Mouse (Mus musculus): ENCODE measurements around the gene Sema5b.

The Sema5b gene

DNA sequence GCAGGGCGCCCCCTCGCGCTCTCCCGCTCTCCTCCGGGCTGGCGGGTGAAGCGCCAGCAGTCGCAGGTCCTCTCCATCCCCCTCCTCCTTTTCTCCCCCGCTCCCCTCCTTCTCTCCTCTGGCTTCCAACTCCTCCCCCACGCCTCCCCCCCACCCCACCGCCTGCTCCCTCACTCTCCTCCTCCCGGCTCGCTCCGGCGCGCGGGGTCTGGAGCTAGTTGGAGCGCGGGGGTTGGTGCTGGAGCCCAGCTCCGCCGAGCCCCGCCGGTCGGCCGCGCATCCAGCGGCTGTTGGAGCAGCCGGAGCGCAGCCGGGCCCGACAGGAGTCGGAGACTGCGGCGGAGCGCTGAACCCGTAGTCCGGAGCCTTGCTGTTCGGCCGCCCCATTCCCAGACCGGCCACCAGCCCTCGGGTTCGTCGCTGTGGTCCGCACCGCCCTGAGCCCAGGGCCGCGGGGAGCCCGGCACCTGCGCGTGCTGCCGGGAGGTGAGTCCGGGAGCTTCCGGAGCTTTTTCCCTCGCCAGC is at the start of gene Sema5b:
Sema5b (plus strand) TSS at position 29 of the 525 bp plus-strand sequence.
- in situ Hi-C loops (cut with MboI, MseI): no loop called here

DNA sequence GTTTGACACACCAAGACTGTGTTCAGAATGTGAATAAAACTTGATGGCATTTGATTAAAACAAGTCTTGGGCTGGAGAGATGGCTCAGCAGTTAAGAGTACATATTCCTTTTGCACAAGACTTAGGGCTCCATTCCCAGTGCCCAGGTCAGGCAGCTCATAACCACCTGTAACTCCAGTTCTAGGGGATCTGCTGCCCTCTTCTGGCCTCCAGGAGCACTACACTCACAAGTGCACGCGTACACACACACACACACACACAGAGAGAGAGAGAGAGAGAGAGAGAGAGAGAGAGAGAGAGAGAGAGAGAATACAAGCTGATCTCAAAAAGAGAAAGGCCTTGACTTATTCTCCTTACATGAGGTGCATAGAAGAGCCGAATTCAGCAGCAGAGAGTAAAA is 40.6 kb upstream of the Sema5b start:
- in situ Hi-C loops (cut with MboI, MseI): no loop called here

DNA sequence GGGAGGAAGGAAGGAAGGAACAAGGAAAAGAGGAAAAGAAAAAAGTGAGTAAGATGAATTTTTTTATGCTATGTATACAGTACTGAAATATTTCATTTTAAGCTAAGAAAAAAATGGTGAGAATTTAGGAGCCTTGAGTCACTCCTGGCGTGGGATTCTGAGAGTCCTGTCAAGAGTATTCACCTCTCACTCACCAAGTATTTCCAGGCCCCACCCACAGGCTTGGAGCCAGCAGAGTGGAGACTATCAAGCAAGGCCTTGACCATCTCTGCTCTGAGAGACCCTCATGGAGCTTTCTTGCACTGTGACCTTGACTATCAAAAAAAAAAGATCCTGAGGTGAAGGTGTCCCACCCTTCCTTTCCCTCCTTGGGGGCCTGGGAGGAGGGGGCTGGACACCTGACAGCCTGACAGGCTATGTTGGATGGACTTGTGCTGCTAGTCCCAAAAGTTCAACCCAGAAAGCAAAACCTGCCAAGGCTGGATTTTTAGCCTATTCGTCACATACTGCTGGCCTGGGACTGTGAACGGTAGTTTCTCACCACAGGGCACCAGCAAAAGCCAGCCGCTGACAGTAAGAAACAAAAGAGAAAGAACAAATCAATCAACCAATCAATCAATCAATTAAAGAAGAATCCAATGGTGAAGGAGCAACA is 39.7 kb upstream of the Sema5b start:
- in situ Hi-C loops (cut with MboI, MseI): no loop called here

DNA sequence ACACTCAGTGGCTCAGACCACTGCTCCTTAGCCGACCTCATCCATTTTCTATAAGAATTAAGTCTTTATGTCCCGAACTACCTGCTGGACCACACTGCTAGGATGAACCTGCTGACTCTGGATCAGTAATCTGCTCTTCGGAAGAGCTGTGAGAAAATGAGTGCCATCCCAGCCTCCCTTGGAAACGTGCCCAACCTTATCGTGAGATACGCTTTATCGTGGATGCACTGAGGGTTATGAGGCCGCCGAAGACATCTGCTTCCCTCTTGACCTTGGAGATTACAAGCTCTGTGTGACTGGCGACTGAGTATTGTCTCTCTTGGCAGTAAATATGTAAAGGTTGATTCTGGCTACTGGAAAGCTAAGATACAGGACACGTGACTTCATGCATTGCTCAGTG is 38.5 kb upstream of the Sema5b start:
- in situ Hi-C loops (cut with MboI, MseI): no loop called here

DNA sequence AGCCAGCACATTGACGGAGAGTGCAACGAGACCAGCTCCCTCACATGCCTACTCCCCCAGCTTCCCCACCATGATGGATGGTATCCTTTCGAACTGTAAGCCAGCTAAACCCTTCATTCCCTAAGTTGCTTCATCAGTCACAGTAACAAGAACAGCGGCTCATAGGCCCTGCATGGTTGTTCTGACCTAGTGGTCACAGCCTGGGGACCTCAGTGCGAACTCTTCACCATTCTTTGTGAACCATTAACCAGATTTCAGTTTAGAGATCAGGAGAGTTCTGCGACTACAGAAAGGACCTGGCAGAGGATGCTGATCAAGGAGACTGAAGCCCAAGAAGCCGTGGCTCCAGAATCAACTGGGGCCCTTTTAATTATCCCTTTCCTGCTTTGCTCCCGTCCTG is 36.7 kb upstream of the Sema5b start:
- in situ Hi-C loops (cut with MboI, MseI): no loop called here

DNA sequence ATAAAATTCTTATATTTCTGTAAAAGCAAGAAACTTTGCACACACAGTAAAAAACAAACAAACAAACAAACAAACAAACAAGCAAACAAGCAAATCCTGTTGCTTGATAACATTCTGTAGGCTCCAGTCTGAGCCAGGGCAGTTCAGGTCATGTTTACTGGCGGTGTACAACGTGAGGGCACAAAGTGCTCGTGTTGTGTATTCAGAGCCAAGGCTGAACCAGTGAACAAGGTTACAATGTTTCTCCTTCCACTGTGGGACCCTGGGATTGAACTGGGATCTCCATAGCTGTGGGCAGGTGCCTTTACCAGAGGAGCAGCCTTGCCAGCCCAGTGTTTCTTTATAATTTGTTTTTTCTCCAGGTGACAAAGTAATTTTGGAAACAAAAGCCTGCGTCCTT is 35.2 kb upstream of the Sema5b start:
- in situ Hi-C loops (cut with MboI, MseI): no loop called here

DNA sequence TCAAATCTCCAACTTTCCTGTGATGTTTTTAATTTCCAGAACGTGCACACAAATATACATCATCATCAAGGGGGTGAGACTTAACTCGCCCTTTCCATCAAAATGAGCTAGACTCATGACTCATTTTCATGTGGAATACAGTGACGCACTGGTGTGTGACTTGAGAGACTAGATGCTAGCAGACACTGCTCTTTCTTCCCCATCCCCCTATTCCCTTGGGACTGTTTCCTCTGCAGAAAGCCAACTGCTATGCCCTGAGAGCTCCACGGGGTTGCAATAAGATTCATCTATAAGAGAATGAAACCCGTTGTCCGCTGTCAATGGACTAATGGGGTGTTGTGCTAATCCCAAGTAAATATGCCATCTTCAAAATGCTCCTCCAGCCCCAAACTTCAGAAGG is 32.4 kb upstream of the Sema5b start:
- in situ Hi-C loops (cut with MboI, MseI): no loop called here

DNA sequence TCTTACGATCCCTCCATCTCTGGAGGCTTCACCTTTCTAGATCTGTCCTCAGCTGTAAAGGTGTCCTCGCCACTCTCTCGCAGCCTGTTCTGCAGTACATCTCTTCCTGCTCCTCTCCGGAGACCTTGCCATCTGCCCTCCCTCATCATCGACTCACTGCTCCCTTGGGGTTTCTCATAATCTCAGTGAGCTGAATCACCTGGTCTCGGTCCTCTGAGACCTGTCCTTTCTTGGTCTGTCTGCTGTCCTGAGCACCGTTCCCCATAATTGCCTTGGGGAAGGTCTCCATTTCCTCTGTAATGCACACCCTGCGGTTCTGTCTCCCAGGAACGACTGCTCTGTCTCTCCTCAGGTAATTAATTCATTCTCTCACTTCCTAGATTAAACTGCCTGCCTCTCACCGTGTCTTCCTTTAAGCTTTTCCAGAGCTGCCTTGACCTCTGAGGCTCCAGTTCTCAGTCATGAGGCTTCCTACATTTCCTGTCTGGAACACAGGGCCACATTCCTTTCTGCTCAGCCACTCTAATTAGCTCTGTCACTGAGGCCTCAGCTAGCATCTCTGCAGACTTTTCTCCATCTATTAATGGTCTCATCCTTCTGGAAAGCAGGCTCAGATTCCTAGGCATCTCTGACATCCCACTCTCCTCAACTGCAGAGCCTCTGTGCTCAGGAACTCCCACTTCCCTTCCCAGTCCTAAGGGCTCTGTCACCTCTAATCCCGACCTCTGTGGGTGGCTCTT is 31.4 kb upstream of the Sema5b start:
- in situ Hi-C loops (cut with MboI, MseI): no loop called here

DNA sequence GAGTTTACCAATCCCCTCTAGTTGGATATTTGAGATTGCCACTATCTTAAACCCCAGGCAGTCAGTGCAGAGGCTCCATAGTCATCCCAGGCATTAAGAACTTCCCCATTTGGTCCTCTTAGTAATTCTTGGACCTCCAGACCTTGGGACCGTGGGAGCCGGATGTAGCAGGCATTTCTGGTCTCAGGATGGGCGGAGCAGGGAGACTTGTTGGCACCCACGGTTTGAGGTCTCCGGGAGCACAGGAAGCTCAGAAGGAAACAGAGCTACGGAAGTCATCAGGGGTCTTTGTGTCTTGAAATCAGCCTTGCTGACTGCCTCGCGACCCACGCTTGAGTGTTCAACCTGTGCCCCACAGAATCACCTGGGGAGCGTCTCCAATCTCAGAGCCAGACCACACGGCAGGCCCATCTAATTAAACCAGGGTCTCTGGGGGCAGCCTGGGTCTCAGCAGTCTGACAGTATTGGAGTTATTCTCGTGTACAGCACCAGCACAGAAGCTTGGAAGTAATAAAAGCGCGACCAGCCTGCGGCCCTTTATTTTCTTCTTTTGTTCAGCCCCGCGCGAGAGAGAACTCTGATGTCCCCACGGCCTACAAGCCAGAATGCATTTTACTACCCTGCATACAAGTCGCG is 24.9 kb upstream of the Sema5b start:
- in situ Hi-C loops (cut with MboI, MseI): no loop called here

DNA sequence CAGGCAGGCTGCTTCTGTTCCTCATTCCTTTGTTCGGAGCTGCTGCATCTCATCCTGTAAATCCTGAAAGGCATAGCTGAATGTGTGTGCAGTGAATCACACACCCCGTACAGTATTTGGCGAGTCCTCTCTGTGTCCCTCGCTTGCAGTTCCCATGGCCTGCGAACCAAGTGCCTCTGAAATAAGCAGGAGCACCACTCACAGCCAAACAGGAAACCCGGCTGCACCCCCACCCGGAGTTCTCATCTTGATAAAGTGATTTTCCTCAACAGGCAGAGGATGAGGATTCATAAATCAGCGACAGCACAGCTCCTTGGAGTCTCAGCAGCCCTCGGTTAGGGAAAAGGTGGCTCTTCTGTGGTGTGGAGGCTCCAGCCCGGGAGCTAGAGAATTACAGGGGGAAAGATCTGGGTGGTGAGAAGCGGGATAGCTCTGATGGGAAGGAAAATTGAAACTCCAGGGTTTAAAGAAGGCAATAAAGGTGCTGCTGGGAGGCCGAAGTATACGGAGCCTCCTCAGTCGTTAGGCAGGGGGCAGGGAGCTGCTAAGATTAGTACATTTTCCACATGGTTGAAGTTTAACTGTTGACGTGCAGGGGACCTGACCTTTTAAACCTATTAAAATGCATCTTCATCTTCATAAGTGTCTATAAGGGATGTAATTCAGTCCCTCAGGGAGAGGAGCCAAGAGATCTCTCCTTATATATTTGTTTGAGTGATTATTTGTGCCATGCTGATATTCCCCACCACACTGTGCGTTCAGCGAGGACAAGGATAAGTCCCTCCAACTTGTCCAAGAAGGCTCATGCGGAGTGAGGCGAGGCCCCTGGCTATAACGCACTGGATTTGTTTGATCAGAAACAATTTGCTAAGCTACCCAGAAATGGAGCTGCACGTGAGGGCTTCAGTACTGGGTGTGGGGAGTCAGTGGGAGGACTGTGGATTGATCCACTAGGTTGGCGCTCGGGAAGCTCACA is 22.7 kb upstream of the Sema5b start:
- in situ Hi-C loops (cut with MboI, MseI): no loop called here

DNA sequence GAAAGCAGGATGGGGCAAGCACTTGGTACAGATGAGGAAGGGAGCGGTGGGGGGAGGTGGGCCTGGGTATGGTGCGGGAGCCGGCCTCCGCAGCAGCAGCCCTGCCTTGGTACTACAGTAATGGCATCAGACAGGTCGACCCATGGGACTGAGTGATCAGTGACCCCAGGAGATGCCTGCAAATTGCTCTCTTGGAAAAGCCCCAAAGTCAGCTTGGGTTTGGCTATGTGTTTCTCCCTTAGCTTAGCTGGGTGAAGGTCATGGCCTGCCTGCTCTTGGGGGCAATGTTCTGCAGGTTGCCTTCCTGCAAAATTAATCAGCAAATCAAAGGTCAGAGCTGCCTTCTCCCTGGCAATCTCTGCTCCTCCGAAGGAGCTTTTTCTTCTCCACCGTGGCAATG is 21.7 kb upstream of the Sema5b start:
- in situ Hi-C loops (cut with MboI, MseI): no loop called here

DNA sequence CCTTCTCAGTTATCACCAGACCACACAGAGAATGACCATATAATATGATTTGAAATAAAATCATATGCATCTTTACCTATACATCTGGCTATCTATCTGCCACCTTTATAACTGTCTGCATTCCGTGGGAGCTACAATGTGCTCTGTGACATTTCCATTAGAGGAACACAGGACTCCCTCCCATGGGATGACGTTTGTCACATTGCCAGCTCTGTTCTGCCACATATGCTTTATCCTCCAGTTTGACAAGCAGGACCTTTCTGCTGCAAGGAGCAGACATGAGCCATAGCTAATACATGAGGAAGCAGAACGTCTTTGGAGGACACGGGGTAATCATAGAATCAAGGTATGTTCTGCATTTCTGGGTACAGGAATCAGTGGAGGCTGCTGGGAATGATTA is 16.7 kb upstream of the Sema5b start:
- in situ Hi-C loops (cut with MboI, MseI): no loop called here

DNA sequence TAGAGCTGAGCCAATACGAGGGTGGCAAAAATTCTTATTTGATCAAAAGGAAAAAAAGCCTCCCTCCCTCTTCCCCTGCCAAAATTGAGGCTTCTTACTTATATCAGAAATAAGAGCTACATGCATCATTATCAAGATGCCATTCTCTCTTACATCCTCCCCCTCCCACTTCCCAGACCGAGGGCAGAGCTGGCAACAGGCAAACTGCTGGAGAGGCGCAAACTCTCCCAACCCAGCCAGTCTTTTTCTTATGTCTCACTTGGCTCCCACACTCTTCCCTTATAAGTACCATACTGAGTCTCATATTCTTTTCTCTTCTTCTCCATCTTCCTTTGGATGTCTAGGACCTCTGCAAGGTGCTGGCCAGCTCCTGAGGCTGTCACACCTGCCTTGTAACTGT is 6.3 kb upstream of the Sema5b start:
- in situ Hi-C loops (cut with MboI, MseI): no loop called here

DNA sequence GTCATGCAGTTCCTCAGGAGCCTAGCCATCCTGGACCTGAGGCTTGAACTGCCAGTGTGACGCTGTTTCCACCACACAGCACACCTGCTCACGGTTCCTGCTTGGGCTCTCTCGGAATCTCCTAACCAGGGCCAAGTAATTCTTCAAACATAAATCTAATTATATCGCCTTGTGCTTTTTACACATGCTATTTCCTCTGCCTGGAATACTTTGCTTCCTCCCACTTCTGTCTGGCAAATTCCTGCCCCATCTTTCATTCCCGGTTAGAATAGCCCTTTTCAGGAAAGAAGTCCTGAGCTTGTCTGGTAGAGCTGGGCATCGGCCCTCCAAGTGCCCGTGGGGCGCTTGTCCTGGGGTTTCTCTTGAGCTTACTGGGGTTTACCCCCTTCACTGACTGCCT is 3.3 kb upstream of the Sema5b start:
- in situ Hi-C loops (cut with MboI, MseI): no loop called here

DNA sequence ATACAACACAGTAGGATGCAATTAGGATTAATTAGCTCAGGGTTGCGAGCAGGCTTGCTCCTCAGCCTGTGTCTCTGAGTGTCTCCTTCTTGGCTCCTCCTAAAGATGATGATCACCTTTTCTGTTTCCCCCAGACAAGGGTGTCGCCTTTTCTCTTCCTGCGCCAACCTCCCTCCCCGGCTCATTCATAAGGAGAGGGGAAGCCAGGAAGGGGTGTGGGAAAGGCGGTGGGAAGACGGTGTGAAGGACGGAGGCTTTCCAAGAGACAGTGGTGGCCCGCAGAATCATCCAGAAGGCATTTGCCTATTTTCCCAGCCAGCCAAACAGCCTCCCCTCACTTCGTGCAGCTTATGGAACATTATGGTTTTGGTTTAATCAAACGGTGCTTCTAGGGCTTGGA is 1.9 kb upstream of the Sema5b start:
- in situ Hi-C loops (cut with MboI, MseI): no loop called here

DNA sequence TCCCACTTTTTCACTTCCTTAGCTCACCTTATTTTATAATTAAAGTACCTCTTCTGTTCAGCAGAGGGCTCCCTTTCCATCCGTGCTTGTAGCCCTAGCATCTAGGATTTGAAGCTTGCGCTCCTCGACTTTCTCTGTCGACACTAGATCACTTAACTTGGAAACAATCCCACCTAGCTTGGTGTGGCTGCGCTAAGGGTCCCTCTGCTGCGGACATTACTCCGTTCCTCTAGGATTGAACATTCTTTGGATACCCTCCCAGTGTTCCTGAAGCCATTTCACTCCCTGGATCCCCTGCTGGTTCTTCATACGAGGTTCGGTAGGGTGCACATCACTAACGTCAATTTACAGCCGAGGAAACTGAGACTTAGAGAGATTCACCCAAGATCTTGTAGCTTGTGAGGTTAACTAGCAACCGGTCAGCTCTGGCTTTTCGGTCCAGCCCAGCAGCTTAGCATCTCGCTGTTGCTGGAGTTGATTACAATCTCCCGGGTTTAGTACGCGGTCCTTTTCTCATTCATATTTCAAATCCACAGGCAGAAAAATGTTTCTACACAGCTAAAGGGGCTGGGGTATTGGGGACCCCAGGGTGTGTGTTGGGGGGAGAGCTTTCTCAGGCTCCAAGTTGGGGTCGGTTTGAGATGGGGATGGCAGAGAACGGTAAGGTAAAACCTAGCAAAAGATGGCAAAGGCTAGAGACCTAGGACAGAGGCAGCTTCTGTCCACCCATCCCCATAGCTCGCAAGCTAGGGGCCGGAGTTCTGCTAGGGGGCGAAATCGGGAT is 420 bp upstream of the Sema5b start:
- in situ Hi-C loops (cut with MboI, MseI): no loop called here

DNA sequence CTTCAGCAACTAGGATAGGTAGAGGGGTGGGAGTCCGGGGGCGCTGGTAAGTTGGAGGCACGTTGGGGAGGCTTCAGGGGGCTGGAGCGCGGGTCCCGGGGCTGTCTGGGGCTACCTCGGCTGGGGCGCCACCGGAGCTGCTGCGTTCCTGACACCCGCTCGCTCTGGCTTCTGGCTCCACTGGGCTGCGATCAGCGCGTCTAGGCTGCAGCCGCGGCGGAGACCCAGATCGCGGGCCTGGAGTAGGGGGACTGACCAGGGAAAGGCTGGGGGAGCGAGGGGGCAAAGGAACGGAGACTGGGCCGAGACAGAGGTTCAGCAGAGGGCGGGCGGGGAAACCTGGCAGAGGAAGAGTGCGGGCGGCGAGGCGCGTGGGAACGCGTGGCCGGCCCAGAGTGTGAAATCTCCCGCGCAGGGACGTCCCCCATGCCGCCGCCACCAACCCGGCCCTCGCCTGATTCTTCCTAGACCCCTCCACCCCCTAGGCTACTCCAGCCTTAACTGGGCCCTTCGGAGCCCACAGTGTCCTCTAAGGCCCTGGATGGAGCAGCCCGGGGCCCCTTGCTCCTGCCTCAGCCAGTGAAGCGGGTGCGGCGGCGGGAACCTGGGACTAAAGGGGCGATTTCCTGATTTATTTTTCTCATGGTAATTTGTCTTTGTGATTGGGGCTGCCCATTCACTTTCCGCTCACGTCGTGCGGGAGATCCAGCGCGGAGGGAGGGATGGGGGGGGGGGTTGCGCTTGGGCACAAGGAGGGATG is 896 bp downstream of the Sema5b start:
- in situ Hi-C loops (cut with MboI, MseI): no loop called here

DNA sequence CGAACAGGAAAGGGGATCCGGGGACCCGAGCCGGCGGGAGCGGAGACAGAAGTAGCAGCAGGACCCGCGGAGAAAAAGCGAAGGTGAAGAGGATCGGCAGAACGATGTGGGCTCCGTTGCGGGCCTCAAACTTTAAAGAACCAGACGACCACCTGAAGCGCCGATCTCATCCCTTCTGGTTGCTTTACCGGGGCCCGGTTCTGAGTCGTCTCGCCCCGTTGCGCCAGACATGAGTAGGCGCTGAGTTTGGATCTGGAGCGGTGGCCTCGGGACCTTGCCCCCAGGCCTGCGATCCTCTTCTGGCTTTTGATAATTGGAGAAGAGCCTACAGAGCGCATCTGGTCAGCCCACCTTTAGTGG is 1.5 kb downstream of the Sema5b start:
- in situ Hi-C loops (cut with MboI, MseI): no loop called here

DNA sequence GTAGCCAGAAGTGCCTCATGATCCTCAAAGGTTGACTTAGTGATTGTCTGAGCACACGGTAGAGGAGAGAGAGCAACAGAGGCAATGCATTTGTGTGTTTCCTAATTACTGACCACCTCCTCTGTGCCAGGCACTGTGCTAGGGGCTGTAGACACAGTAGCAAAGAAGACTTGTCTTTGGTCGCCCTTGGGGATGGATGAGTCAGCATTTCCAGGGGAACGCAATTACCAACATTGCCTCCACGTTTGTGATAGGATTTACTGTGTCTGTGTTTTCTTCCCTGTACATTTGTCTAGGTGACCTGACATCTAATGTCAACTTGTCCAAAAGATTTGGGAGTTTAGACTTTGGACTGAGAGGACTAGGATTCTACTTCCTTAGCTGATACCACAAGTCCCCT is 4.8 kb downstream of the Sema5b start:
- in situ Hi-C loops (cut with MboI, MseI): no loop called here

DNA sequence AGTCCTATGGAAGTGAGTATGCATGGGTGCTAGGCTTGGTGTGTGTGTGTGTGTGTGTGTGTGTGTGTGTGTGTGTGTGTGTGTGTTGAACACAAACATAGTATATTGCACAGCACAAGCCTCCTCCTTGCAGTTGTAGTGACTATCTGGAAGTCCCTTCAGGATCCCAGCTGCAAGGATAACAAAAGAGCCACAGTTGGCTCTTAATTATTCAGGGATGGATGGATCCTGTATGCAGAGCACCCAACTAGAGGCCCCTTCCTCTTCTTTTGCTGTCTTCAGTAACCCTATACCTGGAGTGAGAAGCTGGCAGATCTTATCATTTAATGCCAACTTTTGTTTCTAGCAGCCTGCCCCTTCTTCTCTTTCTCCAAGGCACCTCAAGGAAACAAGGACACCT is 7.0 kb downstream of the Sema5b start:
- in situ Hi-C loops (cut with MboI, MseI): no loop called here

All from T-helper 17 cell (primary cell).